Mouse (Mus musculus): Measurements from ENCODE around the gene Sacm1l. TPM values are rescaled to one million over a fixed set of nuclear protein-coding genes. Genes with fewer than 3 reads are reported as not detected.

The Sacm1l gene
- total and polyA plus RNA-seq, 3 experiments = 20.5 to 21.7 TPM; not detected in 1

GRCm38 (mm10) chr9:123636771-123637170, 107.2 kb downstream of the Sacm1l start:
- Histone ChIP-seq H3K9me3 (replicated peaks; ENCODE audit: insufficient read depth, low read length) (no peaks in the 10 kb centered on the region), H3K9ac (ENCODE audit: control insufficient read depth, low read depth, low read length, poor library complexity, severe bottlenecking) (no peak overlapping the region), H3K36me3 (ENCODE audit: control insufficient read depth in 1 of 2, insufficient read depth in 2 of 2, low read length in 2 of 2) (peaks cover 0 to 9% of the 10 kb centered on the region in 2 experiments; a peak in 2 of 4 replicates), H3K79me2 (ENCODE audit: control insufficient read depth, insufficient read depth, low read length, poor library complexity) (no peaks in the 10 kb centered on the region), H3K27ac (ENCODE audit: control insufficient read depth, low read depth, low read length) (no peak overlapping the region), H3K27me3 (ENCODE audit: control insufficient read depth in 1 of 2, insufficient read depth in 2 of 2, low read length in 2 of 2) (no peaks in the 10 kb centered on the region; a peak in 2 of 4 replicates), H3K4me3 (ENCODE audit: control insufficient read depth in 1 of 2, insufficient read depth in 1 of 2, low read depth in 2 of 2, low read length in 2 of 2) (no peak overlapping the region), H3K4me1 (ENCODE audit: control insufficient read depth in 1 of 2, insufficient read depth in 2 of 2, low read length in 2 of 2) (peaks cover 9 to 17% of the 10 kb centered on the region in 2 experiments)
- no peak for TF ChIP-seq MYB (IDR thresholded peaks at IDR 0.05; ENCODE audit: low read depth, low read length)
- TF ChIP-seq MAX (IDR thresholded peaks at IDR 0.05; ENCODE audit: low read length) = no peak
- TF ChIP-seq ZKSCAN1 (IDR thresholded peaks at IDR 0.05; ENCODE audit: low read depth, low read length) = no peak
- TF ChIP-seq GATA1 (IDR thresholded peaks at IDR 0.05; ENCODE audit: low read depth, low read length) = no peak
- TF ChIP-seq MAFK (IDR thresholded peaks at IDR 0.05; ENCODE audit: borderline replicate concordance, low read depth, low read length) = no peak
- TF ChIP-seq E2F4 (IDR thresholded peaks at IDR 0.05; ENCODE audit: borderline replicate concordance, low read depth, low read length) = no peak
- TF ChIP-seq SIN3A (IDR thresholded peaks at IDR 0.05; ENCODE audit: low read length) = no peak
- no peak for TF ChIP-seq ETS1 (IDR thresholded peaks at IDR 0.05; ENCODE audit: low read depth, low read length)
- TF ChIP-seq JUND (IDR thresholded peaks at IDR 0.05; ENCODE audit: low read depth, low read length) = no peak
- no peak for TF ChIP-seq NRF1 (IDR thresholded peaks at IDR 0.05; ENCODE audit: insufficient read depth, low read depth, low read length, poor library complexity, severe bottlenecking)
- no peak for TF ChIP-seq BHLHE40 (IDR thresholded peaks at IDR 0.05; ENCODE audit: borderline replicate concordance, low read depth, low read length)
- TF ChIP-seq UBTF (IDR thresholded peaks at IDR 0.05; ENCODE audit: borderline replicate concordance, insufficient read depth, low read depth, low read length) = no peak
- no peak for TF ChIP-seq HCFC1 (IDR thresholded peaks at IDR 0.05; ENCODE audit: low read depth, low read length)
- DNase-seq (ENCODE audit: low read depth, low spot score) = no peak

- Histone ChIP-seq H3K27me3 (ENCODE audit: control insufficient read depth in 1 of 2, insufficient read depth in 2 of 2, low read length in 2 of 2) (no peaks in the 10 kb centered on the region; a peak in 1 of 4 replicates), H3K9ac (ENCODE audit: control insufficient read depth, low read depth, low read length, poor library complexity, severe bottlenecking) (no peak overlapping the region), H3K27ac (ENCODE audit: control insufficient read depth, low read depth, low read length) (no peak overlapping the region), H3K4me1 (ENCODE audit: control insufficient read depth in 1 of 2, insufficient read depth in 2 of 2, low read length in 2 of 2) (peaks cover 9 to 20% of the 10 kb centered on the region in 2 experiments), H3K79me2 (ENCODE audit: control insufficient read depth, insufficient read depth, low read length, poor library complexity) (no peaks in the 10 kb centered on the region), H3K4me3 (ENCODE audit: control insufficient read depth in 1 of 2, insufficient read depth in 1 of 2, low read depth in 2 of 2, low read length in 2 of 2) (no peak overlapping the region), H3K36me3 (ENCODE audit: control insufficient read depth in 1 of 2, insufficient read depth in 2 of 2, low read length in 2 of 2) (peaks cover 0 to 9% of the 10 kb centered on the region in 2 experiments; a peak in 2 of 4 replicates), H3K9me3 (replicated peaks; ENCODE audit: insufficient read depth, low read length) (no peaks in the 10 kb centered on the region)
- no peak for TF ChIP-seq MAFK (IDR thresholded peaks at IDR 0.05; ENCODE audit: borderline replicate concordance, low read depth, low read length)
- no peak for TF ChIP-seq MAX (IDR thresholded peaks at IDR 0.05; ENCODE audit: low read length)
- no peak for TF ChIP-seq ELF1 (IDR thresholded peaks at IDR 0.05; ENCODE audit: low read depth, low read length)
- TF ChIP-seq ZNF384 (IDR thresholded peaks at IDR 0.05; ENCODE audit: low read depth, low read length) = no peak
- no peak for TF ChIP-seq POLR2AphosphoS2 (IDR thresholded peaks at IDR 0.05; ENCODE audit: low read length)
- TF ChIP-seq NELFE (IDR thresholded peaks at IDR 0.05; ENCODE audit: low read depth, low read length) = no peak
- no peak for TF ChIP-seq BHLHE40 (IDR thresholded peaks at IDR 0.05; ENCODE audit: borderline replicate concordance, low read depth, low read length)
- no peak for TF ChIP-seq CTCF (IDR thresholded peaks at IDR 0.05 in 2 of 3, conservative IDR thresholded peaks at IDR 0.05 in 1 of 3; ENCODE audit: control insufficient read depth in 1 of 3, insufficient read depth in 1 of 3, low read depth in 2 of 3, low read length in 3 of 3, poor library complexity in 1 of 3, severe bottlenecking in 1 of 3)
- TF ChIP-seq POLR2AphosphoS5 (IDR thresholded peaks at IDR 0.05; ENCODE audit: borderline replicate concordance, low read depth, low read length) = no peak
- TF ChIP-seq MYB (IDR thresholded peaks at IDR 0.05; ENCODE audit: low read depth, low read length) = no peak
- no peak for TF ChIP-seq SIN3A (IDR thresholded peaks at IDR 0.05; ENCODE audit: low read length)
- no peak for DNase-seq (ENCODE audit: low read depth, low spot score)
Measured at GRCm38 (mm10) chr9:123638231-123638630, 108.7 kb downstream of the Sacm1l start.
